Mouse (Mus musculus): ENCODE measurements around the gene Cttn.

Cttn gene

GRCm38 (mm10) chr7:144391727-144392126, 79.1 kb downstream of the Cttn start:
- DNase-seq (ENCODE audit: low read depth, low spot score) = no peak

GRCm38 (mm10) chr7:144390676-144391075, 80.1 kb downstream of the Cttn start:
- no peak for DNase-seq (ENCODE audit: low read depth, low spot score)

GRCm38 (mm10) chr7:144389704-144390103, 81.1 kb downstream of the Cttn start:
- no peak for DNase-seq (ENCODE audit: low read depth, low spot score)

- no peak for DNase-seq (ENCODE audit: low read depth, low spot score)
Measured at GRCm38 (mm10) chr7:144387537-144387936, 83.3 kb downstream of the Cttn start.
